Mouse (Mus musculus) small intestine, adult 2 months (tissue): Measurements from ENCODE around the gene Mre11a. TPM values are rescaled to one million over a fixed set of nuclear protein-coding genes. Genes with fewer than 3 reads are reported as not detected.

Source experiments
- H3K27ac ChIP-seq: fragments of 200-500 bp; 2 replicates; pipeline ENCODE4 v1.5.1; 2012; ENCODE audit warnings: low read depth, low read length, control low read depth, inconsistent platforms; ENCODE audit not compliant: insufficient read depth
- H3K27me3 ChIP-seq: fragments of 200-500 bp; 2 replicates; pipeline ENCODE4 v1.6.1; 2012; ENCODE audit warnings: mild to moderate bottlenecking, moderate library complexity, low read length, inconsistent platforms; ENCODE audit not compliant: control insufficient read depth, insufficient read depth
- H3K36me3 ChIP-seq: fragments of 200-500 bp; 2 replicates; pipeline ENCODE4 v1.6.1; 2012; ENCODE audit warnings: mild to moderate bottlenecking, low read length, control low read depth, inconsistent platforms; ENCODE audit not compliant: control insufficient read depth, insufficient read depth
- H3K4me1 ChIP-seq: fragments of 200-500 bp; 2 replicates; pipeline ENCODE4 v1.6.1; 2012; ENCODE audit warnings: low read length, inconsistent platforms, mixed read lengths; ENCODE audit not compliant: control insufficient read depth, insufficient read depth, insufficient read length
- H3K4me3 ChIP-seq: fragments of 200-500 bp; 2 replicates; pipeline ENCODE4 v1.5.1; 2012; ENCODE audit warnings: low read depth, mild to moderate bottlenecking, control low read depth, inconsistent platforms, low read length, moderate library complexity
- CTCF ChIP-seq: fragments of 200-500 bp; IDR thresholded peaks from 2 replicates; pipeline ENCODE4 v1.5.1; 2012; ENCODE audit warnings: low read depth, mild to moderate bottlenecking, control low read depth, inconsistent platforms, low read length, moderate library complexity, mixed read lengths; ENCODE audit not compliant: insufficient replicate concordance, insufficient read length; ENCODE audit errors: extremely low read depth
- POLR2A ChIP-seq: fragments of 200-500 bp; IDR thresholded peaks from 2 replicates; pipeline ENCODE4 v1.6.1; 2012; ENCODE audit warnings: low read depth, mild to moderate bottlenecking, control low read depth, inconsistent platforms, low read length, moderate library complexity
- WGBS: fragments of 180-500 bp; shearing (Covaris S2); methylation state at CpG from one replicate; pipeline ENCODE4 v1.1.7; 2018; 5-methylcytosine and 5-hydroxymethylcytosine counted together
- polyA plus RNA-seq: library from polyadenylated mRNA; depleted of rRNA; stranded (reverse); fragments of >200 nt; gene quantifications from 2 replicates; pipeline ENCODE4 v1.2.3, GENCODE M21; 2012; rRNA removed

Mre11a gene
- polyA plus RNA-seq, 1 experiment = 1.3 TPM

DNA sequence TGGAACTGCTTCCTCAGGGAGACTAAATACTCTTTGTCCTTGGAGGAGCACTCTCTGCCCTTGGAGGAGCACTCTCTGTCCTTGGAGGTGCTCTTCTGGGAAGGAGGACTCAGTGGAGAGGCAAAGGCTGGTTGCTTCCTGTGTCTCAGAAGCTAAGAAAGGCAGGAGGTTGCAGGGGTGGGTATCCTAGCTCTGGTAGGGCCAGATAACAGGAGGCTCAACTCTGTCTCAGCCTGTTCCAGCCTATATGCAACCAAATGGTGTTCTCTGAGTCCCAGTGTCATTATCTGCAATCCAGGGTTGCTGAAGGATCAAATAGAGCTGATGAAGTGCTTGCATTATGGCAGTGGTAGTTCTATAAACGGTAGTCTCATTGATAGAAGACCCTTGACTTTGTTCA, 101.5 kb downstream of the Mre11a start:
- peaks cover 4% of the 10 kb centered on the region; the same call in 1 of the 2 replicates for H3K4me1 ChIP-seq
- H3K36me3 ChIP-seq = no peaks in the 10 kb centered on the region
- WGBS = 63% methylated on average over 1 of the region's 1 CpGs
- H3K27me3 ChIP-seq = no peaks in the 10 kb centered on the region
- no peak overlapping the region for H3K27ac ChIP-seq
- TF ChIP-seq CTCF (no peak), POLR2A (no peak)
- H3K4me3 ChIP-seq = no peak overlapping the region

Other genes with a start within 250 kb of the Mre11a start
- gene Amotl1, start 139.6 kb upstream of the Mre11a start, polyA plus RNA-seq = 6.7 and 9.4 TPM in 2 replicates
- 0.29 and 0.71 TPM in 2 replicates for gene Piwil4, start 43.9 kb upstream of the Mre11a start, polyA plus RNA-seq
- gene Fut4, start 32.3 kb upstream of the Mre11a start, polyA plus RNA-seq = 12.8 and 15.8 TPM in 2 replicates
- not detected in 2 replicates for gene 1700012B09Rik, start 13.6 kb upstream of the Mre11a start, polyA plus RNA-seq
- 1.5 and 2.4 TPM in 2 replicates for gene Ankrd49, start 202 bp downstream of the Mre11a start, polyA plus RNA-seq
- 0.04 and 0.27 TPM in 2 replicates for gene Gpr83, start 75.6 kb downstream of the Mre11a start, polyA plus RNA-seq
- gene Izumo1r, start 119.3 kb downstream of the Mre11a start, polyA plus RNA-seq = 1.4 and 3.1 TPM in 2 replicates